Mouse (Mus musculus): ENCODE results near the gene Fam122a.

The Fam122a gene

DNA sequence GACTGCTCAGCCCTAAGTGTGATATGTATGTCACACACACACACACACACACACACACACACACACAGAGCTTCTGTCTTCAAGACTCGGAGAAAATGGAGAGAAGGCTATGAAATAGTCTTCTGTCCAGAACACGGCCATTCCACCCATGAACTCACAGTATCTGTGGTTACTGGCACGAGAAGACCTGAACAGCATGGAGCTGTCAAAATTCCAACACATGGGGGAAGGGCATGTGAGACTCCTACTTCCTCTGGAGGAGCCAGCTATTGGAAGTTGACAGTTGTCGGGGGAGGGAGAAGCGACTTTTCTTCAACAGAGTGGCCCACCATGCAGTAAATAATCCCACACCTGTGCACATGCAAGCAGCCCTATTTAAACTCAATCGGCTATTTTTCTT lies 42.9 kb downstream of the Fam122a start:
- no peak for DNase-seq (ENCODE audit: inconsistent age in 2 of 2, low spot score in 1 of 2)

DNA sequence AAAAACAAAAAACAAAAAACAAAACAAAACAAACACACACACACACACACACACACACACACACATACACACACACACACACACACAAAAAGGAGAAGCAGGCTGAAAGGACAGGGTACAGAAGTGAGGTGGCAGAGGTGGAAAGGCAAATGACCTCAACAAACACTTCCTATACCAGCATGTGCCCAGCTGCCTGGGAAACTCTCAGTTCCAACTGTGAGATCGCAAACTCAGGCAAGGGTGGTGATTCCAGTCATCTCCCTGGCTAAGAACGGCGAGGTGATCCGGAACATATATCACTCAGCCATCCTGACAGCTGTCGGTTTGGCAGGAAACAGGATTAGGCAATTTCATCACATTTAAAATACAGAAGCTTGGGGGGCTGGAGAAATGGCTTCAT lies 44.7 kb downstream of the Fam122a start:
- no peak for DNase-seq (ENCODE audit: inconsistent age in 2 of 2, low spot score in 1 of 2)

DNA sequence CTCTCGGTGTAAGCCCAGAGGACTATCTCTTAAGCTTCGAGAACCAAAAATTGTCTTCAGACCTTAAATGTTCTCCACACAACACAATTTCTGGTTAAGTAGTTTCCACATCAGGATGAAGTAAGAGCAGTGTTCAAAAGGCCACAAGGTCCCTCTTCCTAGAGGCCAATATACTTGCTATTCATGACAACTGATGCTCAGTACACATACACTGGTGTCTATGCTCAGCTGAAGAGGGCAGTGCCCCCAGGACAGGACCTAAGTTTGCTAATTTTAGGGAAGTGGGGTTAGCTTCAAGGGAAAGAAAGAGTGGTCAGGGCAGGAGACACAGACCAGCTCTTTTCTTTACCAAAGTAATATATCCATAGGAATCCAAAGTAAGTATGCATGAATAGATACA lies 45.8 kb downstream of the Fam122a start:
- no peak for DNase-seq (ENCODE audit: inconsistent age in 2 of 2, low spot score in 1 of 2)

DNA sequence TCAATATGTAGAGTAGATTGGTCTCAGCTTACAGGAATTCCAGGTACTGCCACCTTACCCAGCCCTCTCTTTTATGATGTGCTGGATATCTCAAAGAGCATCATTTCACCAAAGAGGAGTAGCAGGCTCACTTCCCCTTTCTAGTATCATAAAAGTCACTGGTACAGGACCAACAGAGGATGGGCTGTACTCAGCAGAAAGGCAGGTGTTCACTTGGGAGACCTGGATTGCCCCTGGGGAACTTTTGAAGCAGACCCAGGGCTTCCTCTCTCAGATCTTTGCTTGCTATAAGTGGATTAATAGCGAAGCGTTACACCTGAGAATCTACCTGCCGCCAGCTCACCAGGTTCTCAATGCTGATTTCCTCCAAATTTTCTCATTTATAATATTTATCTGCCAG lies 49.1 kb downstream of the Fam122a start:
- no peak for DNase-seq (ENCODE audit: inconsistent age in 2 of 2, low spot score in 1 of 2)

DNA sequence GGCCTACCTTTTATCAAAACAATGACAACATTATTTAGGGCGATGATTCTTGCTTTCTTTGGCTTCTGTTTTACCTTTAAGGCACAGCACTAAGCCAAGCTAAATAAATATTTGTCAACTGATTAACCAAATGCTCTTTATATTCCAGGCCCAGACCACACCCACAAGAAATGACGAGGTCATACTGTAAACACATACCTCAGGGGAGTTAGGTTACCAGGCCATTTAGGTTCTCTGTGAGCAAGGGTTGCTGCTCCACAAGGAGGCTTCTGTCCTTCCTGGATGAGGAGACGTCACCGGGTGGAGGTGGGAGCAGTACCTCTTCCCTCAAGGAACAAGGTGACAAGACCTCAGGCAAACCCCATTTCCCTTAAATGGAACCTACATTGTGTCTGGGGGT lies 49.9 kb downstream of the Fam122a start:
- no peak for DNase-seq (ENCODE audit: inconsistent age in 2 of 2, low spot score in 1 of 2)

DNA sequence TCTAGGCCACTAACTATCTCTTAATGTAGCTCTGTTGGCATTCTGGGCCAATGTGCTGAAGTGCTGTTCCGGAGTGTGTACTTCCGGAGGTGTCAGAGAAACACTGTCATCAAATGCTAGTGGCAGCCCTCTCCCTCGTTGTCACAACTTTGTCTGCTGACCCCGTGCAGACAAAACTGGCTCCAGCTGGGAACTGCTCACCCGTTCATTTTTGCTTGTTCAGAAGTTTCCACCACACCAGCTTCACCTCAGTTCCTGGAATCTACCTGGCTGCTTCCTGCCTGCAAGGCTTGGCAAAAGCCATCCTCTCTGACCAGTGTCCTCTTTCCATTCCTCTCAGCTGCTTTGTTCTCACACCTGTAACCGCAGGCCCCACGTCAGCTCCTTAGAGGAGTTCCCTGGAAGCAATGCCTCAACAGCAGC lies 50.4 kb downstream of the Fam122a start:
- no peak for DNase-seq (ENCODE audit: inconsistent age in 2 of 2, low spot score in 1 of 2)

Data from adrenal gland, adult (tissue).